Mouse (Mus musculus): ENCODE results near the gene Abcf3.
A peak's percentile ranks its signal among the peaks of the same experiment; 100 is the strongest.

The Abcf3 gene

GRCm38 (mm10) chr16:20517701-20518374 is 30.5 kb upstream of the Abcf3 start:
- peaks cover 6% of the 10 kb centered on the region; the same call in 1 of the 2 replicates for H3K27me3 ChIP-seq (ENCODE audit: insufficient read depth, low read length)
- H3K4me3 ChIP-seq (replicated peaks; ENCODE audit: low read length) = peak overlapping the region; percentile 92
- TF ChIP-seq NANOG (IDR thresholded peaks at IDR 0.05; ENCODE audit: borderline replicate concordance, low read length) (no peak), CTCF (conservative IDR thresholded peaks at IDR 0.05; ENCODE audit: low read length) (no peak), POU5F1 (IDR thresholded peaks at IDR 0.05; ENCODE audit: borderline replicate concordance, low read length) (no peak)
- H3K9me3 ChIP-seq (ENCODE audit: low read length) = no peaks in the 10 kb centered on the region
- peaks cover 11% of the 10 kb centered on the region for H3K36me3 ChIP-seq (ENCODE audit: insufficient read depth, low read length)
- H3K4me1 ChIP-seq (replicated peaks; ENCODE audit: low read depth, low read length) = peaks cover 23% of the 10 kb centered on the region

DNA sequence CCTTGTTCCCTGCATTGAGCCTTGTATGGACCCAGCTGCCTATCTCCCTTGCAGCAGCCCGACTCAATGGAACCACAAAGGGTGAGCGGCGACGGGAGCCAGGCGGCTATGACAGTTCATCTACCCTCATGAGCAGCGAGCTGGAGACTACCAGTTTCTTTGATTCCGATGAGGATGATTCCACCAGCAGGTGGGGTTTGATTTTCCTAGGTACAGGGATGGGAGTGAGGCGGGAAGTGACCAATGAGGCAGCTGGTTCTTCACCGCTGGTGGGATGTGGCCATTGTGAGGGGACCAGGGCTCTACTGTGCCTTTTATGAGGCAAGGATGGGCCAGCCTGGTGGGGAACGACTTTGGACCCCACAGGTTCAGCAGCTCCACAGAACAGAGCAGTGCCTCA is 24.5 kb upstream of the Abcf3 start:
- TF ChIP-seq CTCF (conservative IDR thresholded peaks at IDR 0.05; ENCODE audit: low read length) (0 out of 2 replicates have a peak, but pooled peaks have one; percentile 5), NANOG (IDR thresholded peaks at IDR 0.05; ENCODE audit: borderline replicate concordance, low read length) (no peak)
- H3K4me1 ChIP-seq (replicated peaks; ENCODE audit: low read depth, low read length) = peaks cover 35% of the 10 kb centered on the region
- no peaks in the 10 kb centered on the region for H3K9me3 ChIP-seq (ENCODE audit: low read length)
- peaks cover 63% of the 10 kb centered on the region for H3K36me3 ChIP-seq (ENCODE audit: insufficient read depth, low read length)
- H3K4me3 ChIP-seq (replicated peaks; ENCODE audit: low read length) = peak overlapping the region; percentile 49
- peaks cover 9% of the 10 kb centered on the region; the same call in 1 of the 2 replicates for H3K27me3 ChIP-seq (ENCODE audit: insufficient read depth, low read length)

DNA sequence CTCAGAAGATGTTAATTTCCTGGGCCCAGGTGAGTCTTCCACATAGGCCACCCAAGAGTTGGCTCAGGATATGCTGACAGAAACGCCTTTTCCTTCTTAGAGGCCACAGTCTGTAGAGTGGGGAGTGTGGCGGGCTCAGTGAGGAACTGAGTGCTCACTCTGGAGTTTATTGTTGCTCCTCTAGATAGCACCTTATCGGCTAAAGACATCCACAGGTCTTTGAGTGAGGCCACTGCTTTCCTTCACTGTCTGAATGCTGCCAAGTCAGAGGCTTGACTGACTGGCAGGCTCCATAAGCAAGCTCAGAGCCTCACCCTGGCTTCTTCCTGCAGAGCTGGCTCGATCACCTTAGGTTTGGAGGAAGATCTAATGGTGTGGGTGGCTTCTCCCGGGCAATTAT is 19.6 kb upstream of the Abcf3 start:
- Histone ChIP-seq H3K36me3 (ENCODE audit: insufficient read depth, low read length) (peaks cover 73% of the 10 kb centered on the region), H3K4me1 (replicated peaks; ENCODE audit: low read depth, low read length) (peaks cover 43% of the 10 kb centered on the region), H3K27me3 (ENCODE audit: insufficient read depth, low read length) (no peaks in the 10 kb centered on the region), H3K9me3 (ENCODE audit: low read length) (no peaks in the 10 kb centered on the region), H3K4me3 (replicated peaks; ENCODE audit: low read length) (no peak overlapping the region)
- TF ChIP-seq NANOG (IDR thresholded peaks at IDR 0.05; ENCODE audit: borderline replicate concordance, low read length) = no peak
- no peak for TF ChIP-seq CTCF (conservative IDR thresholded peaks at IDR 0.05; ENCODE audit: low read length)
- TF ChIP-seq POU5F1 (IDR thresholded peaks at IDR 0.05; ENCODE audit: borderline replicate concordance, low read length) = no peak

DNA sequence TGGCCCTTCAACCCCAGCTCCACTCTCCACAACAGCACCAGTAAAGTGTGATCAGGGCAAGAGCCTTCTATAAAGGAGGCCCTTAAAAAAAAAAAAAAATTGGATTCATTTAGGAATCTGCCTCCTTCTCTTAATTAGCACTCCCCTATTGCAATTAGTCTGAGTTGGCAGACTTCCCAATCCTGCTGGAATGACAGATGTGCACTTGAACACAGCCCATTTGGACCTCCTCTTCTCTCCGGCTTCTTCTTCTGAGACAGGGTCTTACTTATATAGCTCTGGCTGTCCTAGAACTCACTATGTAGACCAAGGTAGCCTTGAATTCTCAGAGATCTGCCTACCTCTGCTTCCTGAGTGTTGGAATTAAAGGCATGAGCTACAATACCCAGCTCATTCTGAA is 19.0 kb upstream of the Abcf3 start:
- Histone ChIP-seq H3K27me3 (ENCODE audit: insufficient read depth, low read length) (no peaks in the 10 kb centered on the region), H3K9me3 (ENCODE audit: low read length) (no peaks in the 10 kb centered on the region), H3K4me3 (replicated peaks; ENCODE audit: low read length) (no peak overlapping the region), H3K36me3 (ENCODE audit: insufficient read depth, low read length) (peaks cover 69% of the 10 kb centered on the region), H3K4me1 (replicated peaks; ENCODE audit: low read depth, low read length) (peaks cover 37% of the 10 kb centered on the region)
- TF ChIP-seq NANOG (IDR thresholded peaks at IDR 0.05; ENCODE audit: borderline replicate concordance, low read length) (no peak), CTCF (conservative IDR thresholded peaks at IDR 0.05; ENCODE audit: low read length) (no peak), POU5F1 (IDR thresholded peaks at IDR 0.05; ENCODE audit: borderline replicate concordance, low read length) (no peak)

DNA sequence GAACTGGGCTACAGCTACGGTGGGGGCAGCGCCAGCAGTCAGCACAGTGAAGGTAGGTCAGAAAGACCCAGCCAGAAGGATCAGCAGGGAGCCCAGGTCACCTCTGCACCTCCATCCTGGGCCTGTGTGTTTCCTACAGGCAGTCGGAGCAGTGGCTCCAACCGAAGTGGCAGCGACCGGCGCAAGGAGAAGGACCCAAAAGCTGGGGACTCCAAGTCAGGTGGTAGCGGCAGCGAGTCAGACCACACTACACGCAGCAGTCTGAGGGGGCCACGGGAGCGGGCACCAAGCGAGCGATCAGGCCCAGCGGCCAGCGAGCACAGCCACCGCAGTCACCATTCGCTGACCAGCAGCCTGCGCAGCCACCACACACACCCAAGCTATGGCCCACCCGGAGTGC is 17.4 kb upstream of the Abcf3 start:
- peaks cover 33% of the 10 kb centered on the region for H3K4me1 ChIP-seq (replicated peaks; ENCODE audit: low read depth, low read length)
- H3K4me3 ChIP-seq (replicated peaks; ENCODE audit: low read length) = peak overlapping the region; percentile 72
- peaks cover 56% of the 10 kb centered on the region for H3K36me3 ChIP-seq (ENCODE audit: insufficient read depth, low read length)
- TF ChIP-seq NANOG (IDR thresholded peaks at IDR 0.05; ENCODE audit: borderline replicate concordance, low read length) = no peak
- no peak for TF ChIP-seq CTCF (conservative IDR thresholded peaks at IDR 0.05; ENCODE audit: low read length)
- TF ChIP-seq POU5F1 (IDR thresholded peaks at IDR 0.05; ENCODE audit: borderline replicate concordance, low read length) = no peak
- H3K27me3 ChIP-seq (ENCODE audit: insufficient read depth, low read length) = no peaks in the 10 kb centered on the region
- H3K9me3 ChIP-seq (ENCODE audit: low read length) = no peaks in the 10 kb centered on the region

DNA sequence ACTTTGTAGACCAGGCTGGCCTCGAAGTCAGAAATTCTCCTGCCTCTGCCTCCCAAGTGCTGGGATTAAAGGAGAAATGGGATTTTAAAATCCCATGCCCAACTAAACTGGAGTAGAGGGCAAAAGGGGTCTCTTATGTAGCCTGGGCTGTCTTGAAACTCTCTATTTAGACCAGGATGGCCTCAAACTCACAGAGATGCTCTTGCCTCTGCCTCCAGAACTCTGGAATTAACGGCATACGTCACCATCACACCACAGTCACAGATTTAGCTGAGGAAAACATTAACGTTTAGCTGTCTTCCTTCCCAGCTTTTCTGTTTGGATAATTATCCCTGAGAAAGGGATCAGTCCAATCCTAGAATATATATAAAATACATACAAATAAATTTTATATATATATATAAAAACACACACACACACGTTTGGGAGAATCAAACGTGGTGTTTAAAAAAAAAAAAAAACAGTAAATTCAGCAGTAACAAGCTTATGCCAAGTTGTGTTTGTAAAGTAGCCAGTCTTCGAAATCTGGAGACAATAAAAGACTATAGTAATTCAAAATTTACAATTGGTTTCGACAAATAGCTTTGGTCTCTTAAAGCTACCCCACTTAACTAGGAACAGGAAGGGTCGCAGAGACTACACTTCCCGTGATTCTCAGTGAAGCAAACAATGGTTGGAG is 13.6 kb upstream of the Abcf3 start:
- Histone ChIP-seq H3K36me3 (ENCODE audit: insufficient read depth, low read length) (peaks cover 44% of the 10 kb centered on the region), H3K4me3 (replicated peaks; ENCODE audit: low read length) (no peak overlapping the region), H3K4me1 (replicated peaks; ENCODE audit: low read depth, low read length) (peaks cover 60% of the 10 kb centered on the region), H3K27me3 (ENCODE audit: insufficient read depth, low read length) (no peaks in the 10 kb centered on the region), H3K9me3 (ENCODE audit: low read length) (no peaks in the 10 kb centered on the region)
- TF ChIP-seq CTCF (conservative IDR thresholded peaks at IDR 0.05; ENCODE audit: low read length) (no peak), NANOG (IDR thresholded peaks at IDR 0.05; ENCODE audit: borderline replicate concordance, low read length) (no peak), POU5F1 (IDR thresholded peaks at IDR 0.05; ENCODE audit: borderline replicate concordance, low read length) (no peak)

- H3K9me3 ChIP-seq (ENCODE audit: low read length) = no peaks in the 10 kb centered on the region
- no peak for TF ChIP-seq NANOG (IDR thresholded peaks at IDR 0.05; ENCODE audit: borderline replicate concordance, low read length)
- no peak for TF ChIP-seq CTCF (conservative IDR thresholded peaks at IDR 0.05; ENCODE audit: low read length)
- TF ChIP-seq POU5F1 (IDR thresholded peaks at IDR 0.05; ENCODE audit: borderline replicate concordance, low read length) = no peak
- H3K4me3 ChIP-seq (replicated peaks; ENCODE audit: low read length) = peak within 1 kb of the TSS; percentile 98
- peaks cover 50% of the 10 kb centered on the region for H3K36me3 ChIP-seq (ENCODE audit: insufficient read depth, low read length)
- no peaks in the 10 kb centered on the region for H3K27me3 ChIP-seq (ENCODE audit: insufficient read depth, low read length)
- H3K4me1 ChIP-seq (replicated peaks; ENCODE audit: low read depth, low read length) = peaks cover 65% of the 10 kb centered on the region
Observed at GRCm38 (mm10) chr16:20535296-20536080, 12.9 kb upstream of the Abcf3 start, which contains the start of gene Ap2m1. Gene Ap2m1, plus strand, starts transcription at chr16:20535478.

- Histone ChIP-seq H3K36me3 (ENCODE audit: insufficient read depth, low read length) (peaks cover 52% of the 10 kb centered on the region), H3K4me3 (replicated peaks; ENCODE audit: low read length) (peak overlapping the region; percentile 98), H3K9me3 (ENCODE audit: low read length) (no peaks in the 10 kb centered on the region), H3K4me1 (replicated peaks; ENCODE audit: low read depth, low read length) (peaks cover 65% of the 10 kb centered on the region), H3K27me3 (ENCODE audit: insufficient read depth, low read length) (no peaks in the 10 kb centered on the region)
- TF ChIP-seq NANOG (IDR thresholded peaks at IDR 0.05; ENCODE audit: borderline replicate concordance, low read length) (no peak), POU5F1 (IDR thresholded peaks at IDR 0.05; ENCODE audit: borderline replicate concordance, low read length) (no peak), CTCF (conservative IDR thresholded peaks at IDR 0.05; ENCODE audit: low read length) (no peak)
Observed at GRCm38 (mm10) chr16:20536081-20536665, 12.2 kb upstream of the Abcf3 start.
